In the genomic region with DNA sequence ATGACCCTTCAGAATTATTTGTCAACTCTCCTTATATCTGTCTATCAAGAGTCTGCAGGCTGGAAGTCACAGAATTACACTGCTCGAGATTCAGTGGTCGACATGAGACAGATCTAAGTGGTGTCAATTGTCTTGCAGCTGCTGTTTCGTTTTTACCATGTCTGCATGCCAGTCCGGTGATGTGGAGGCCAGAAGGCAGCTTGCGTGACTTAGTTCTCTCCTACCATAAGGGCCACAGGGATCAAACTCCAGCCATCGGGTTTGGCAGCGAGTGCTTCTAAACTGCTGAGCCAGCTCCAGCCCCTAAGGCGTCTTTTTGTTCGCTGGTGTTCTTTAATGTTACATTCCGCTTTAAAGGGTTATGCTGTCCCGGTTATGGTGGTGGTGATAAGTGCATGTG, we compare ENCODE assay signal across 29 mouse cellular contexts. TPM values are rescaled to one million over a fixed set of nuclear protein-coding genes. Genes with fewer than 3 reads are reported as not detected.
A peak's percentile ranks its signal among the peaks of the same experiment; 100 is the strongest.
DNase-seq lines count a peak whose midpoint lies in the region; ATAC-seq and TF ChIP-seq lines count a peak whose summit lies in the region.
"Had no signal": no experiment of that assay in that cellular context is flagged by ENCODE, and none has a peak within 500 bp of the region (broad histone marks: within the 10 kb centered on the region; RNA-seq: fewer than 3 reads in every experiment).

No protein-coding gene starts in this region.

- H3K27ac ChIP-seq in testis, adult 2 months (ENCODE audit: control insufficient read depth, insufficient read depth, low read depth, low read length): no peak overlapping the region
- H3K27ac ChIP-seq in midbrain, embryonic 11.5 days (ENCODE audit: low read depth, low read length): no peak overlapping the region
- H3K27ac ChIP-seq: forebrain, embryonic 13.5 days; hindbrain, embryonic 14.5 days; limb, embryonic 15.5 days; liver, embryonic 13.5 days; midbrain, embryonic 10.5 days; neural tube, embryonic 12.5 days had no signal

- no peaks in the 10 kb centered on the region for H3K27me3 ChIP-seq in testis, adult 2 months (ENCODE audit: control insufficient read depth, insufficient read depth, low read length)
- H3K27me3 ChIP-seq in midbrain, embryonic 11.5 days (ENCODE audit: control insufficient read depth, insufficient read depth, low read length): no peaks in the 10 kb centered on the region
- H3K27me3 ChIP-seq: limb, embryonic 15.5 days had no signal

- peak; percentile 61 for DNase-seq in heart, adult 11 months
- no peak for DNase-seq in heart, adult 9 months (ENCODE audit: low spot score in 2 of 2)
- no peak for DNase-seq in testis, postnatal 14 days (ENCODE audit: low spot score)
- DNase-seq in kidney, postnatal 36 days: peak; percentile 46 to 63
- no peak for DNase-seq in urinary bladder, postnatal 10 days (ENCODE audit: low spot score)
- no peak for DNase-seq in midbrain, embryonic 11.5 days (ENCODE audit: low spot score, missing footprints)
- DNase-seq in adrenal gland, adult (ENCODE audit: inconsistent age in 2 of 2, low spot score in 1 of 2): no peak
- DNase-seq: adrenal gland, postnatal 14 days; cerebellum, adult 11-12 months; cerebellum, postnatal 10 days; gastrocnemius, postnatal 14 days; heart, adult 18-20 months; liver, embryonic 13.5 days; lung, adult 18-20 months; lung, postnatal 14 days; right cerebral cortex, adult 18-20 months; spleen, adult 18-20 months; thymus, postnatal 4 days had no signal

- TF ChIP-seq CTCF in testis, adult 2 months (IDR thresholded peaks at IDR 0.05; ENCODE audit: control insufficient read depth, insufficient read depth, insufficient replicate concordance, low read depth, low read length): no peak

- no peak for ATAC-seq in midbrain, embryonic 11.5 days (ENCODE audit: low FRiP score)
- ATAC-seq: forebrain, embryonic 13.5 days; intestine, postnatal 0 days; midbrain, embryonic 16.5 days; Patski had no signal

- TF ChIP-seq POLR2A in testis, adult 2 months (IDR thresholded peaks at IDR 0.05; ENCODE audit: control insufficient read depth, low read depth, low read length): no peak

- H3K9ac ChIP-seq in midbrain, embryonic 11.5 days (ENCODE audit: low read length): no peak overlapping the region
- H3K9ac ChIP-seq: forebrain, embryonic 13.5 days; heart, embryonic 12.5 days; hindbrain, embryonic 14.5 days; limb, embryonic 15.5 days; liver, embryonic 13.5 days; neural tube, embryonic 12.5 days had no signal

- H3K36me3 ChIP-seq in testis, adult 2 months (ENCODE audit: control insufficient read depth, insufficient read depth, low read length): peaks cover 1% of the 10 kb centered on the region; the same call in 1 of the 2 replicates
- H3K36me3 ChIP-seq in midbrain, embryonic 11.5 days (ENCODE audit: control insufficient read depth, insufficient read depth, low read length): no peaks in the 10 kb centered on the region
- H3K36me3 ChIP-seq: heart, embryonic 12.5 days; limb, embryonic 15.5 days; liver, embryonic 13.5 days; midbrain, embryonic 10.5 days; neural tube, embryonic 12.5 days had no signal

- H3K4me1 ChIP-seq in testis, adult 2 months (ENCODE audit: control insufficient read depth, insufficient read depth, low read length): peaks cover 8% of the 10 kb centered on the region
- H3K4me1 ChIP-seq in midbrain, embryonic 11.5 days (ENCODE audit: control insufficient read depth, insufficient read depth, low read length): no peaks in the 10 kb centered on the region
- H3K4me1 ChIP-seq: forebrain, embryonic 13.5 days; liver, embryonic 13.5 days; neural tube, embryonic 12.5 days had no signal

- 91% methylated on average over 11 of the region's 11 CpGs for WGBS in midbrain, embryonic 11.5 days

- H3K4me3 ChIP-seq in testis, adult 2 months (ENCODE audit: control insufficient read depth, low read depth, low read length): peak overlapping the region; percentile 14; the same call in 1 of the 2 replicates
- no peak overlapping the region for H3K4me3 ChIP-seq in midbrain, embryonic 11.5 days (ENCODE audit: low read depth, low read length)
- H3K4me3 ChIP-seq: forebrain, embryonic 13.5 days; heart, embryonic 12.5 days; limb, embryonic 15.5 days; liver, embryonic 13.5 days; midbrain, embryonic 10.5 days; neural tube, embryonic 12.5 days had no signal

- H3K9me3 ChIP-seq in midbrain, embryonic 11.5 days (ENCODE audit: control insufficient read depth, low read length): no peaks in the 10 kb centered on the region
- H3K9me3 ChIP-seq: forebrain, embryonic 13.5 days; heart, embryonic 12.5 days; limb, embryonic 15.5 days; midbrain, embryonic 10.5 days; neural tube, embryonic 12.5 days had no signal

- H3K4me2 ChIP-seq in midbrain, embryonic 11.5 days: no peak overlapping the region
- H3K4me2 ChIP-seq: forebrain, embryonic 13.5 days; heart, embryonic 12.5 days; hindbrain, embryonic 14.5 days; limb, embryonic 15.5 days; liver, embryonic 13.5 days; neural tube, embryonic 12.5 days had no signal

RNA-seq across cellular contexts. Expression of a gene that starts 2.3 kb away (rescaled TPM):
- polyA plus RNA-seq in testis, adult 2 months (2012; rRNA removed): 55.7 and 67.1 TPM in 2 replicates
- polyA plus RNA-seq in midbrain, embryonic 11.5 days (2014; fragmentation: Nextera tagmentation; extraction: Ambion mirVana): 0.27 and 0.50 TPM in 2 replicates

RNA-seq across cellular contexts. Expression of a gene that starts 6.3 kb away (rescaled TPM):
- 13.5 and 14.2 TPM in 2 replicates for polyA plus RNA-seq in testis, adult 2 months (2012; rRNA removed)
- polyA plus RNA-seq in midbrain, embryonic 11.5 days (2014; fragmentation: Nextera tagmentation; extraction: Ambion mirVana): 18.4 and 21.5 TPM in 2 replicates

RNA-seq across cellular contexts. Expression of a gene that starts 45.7 kb away (rescaled TPM):
- polyA plus RNA-seq in testis, adult 2 months (2012; rRNA removed): 0.42 and 0.87 TPM in 2 replicates
- 0.18 and 0.26 TPM in 2 replicates for polyA plus RNA-seq in midbrain, embryonic 11.5 days (2014; fragmentation: Nextera tagmentation; extraction: Ambion mirVana)
- polyA plus RNA-seq: heart, postnatal 0 days; liver, embryonic 13.5 days had no signal

Comparison
In these comparisons a context has a peak if more than half of its experiments do, and no peak if none do; other contexts are left out.
1. DNase-seq: peak in heart, adult 11 months (single experiment) and kidney, postnatal 36 days (2 of 2); none in heart, adult 9 months (0 of 2), testis, postnatal 14 days (single experiment), urinary bladder, postnatal 10 days (single experiment), midbrain, embryonic 11.5 days (single experiment) and adrenal gland, adult (0 of 2).
2. RNA of a gene that starts 2.3 kb away (polyA plus RNA-seq): 55.7 to 67.1 TPM in testis, adult 2 months; 0.27 to 0.50 TPM in midbrain, embryonic 11.5 days; every median in the first group is over 10 times any median in the second.